Mouse (Mus musculus): ENCODE data around the gene Gm20388.

- no peak for TF ChIP-seq CTCF (IDR thresholded peaks at IDR 0.05; ENCODE audit: low read depth)
- no peak for TF ChIP-seq EP300 (IDR thresholded peaks at IDR 0.05; ENCODE audit: low read depth)
Observed at GRCm38 (mm10) chr8:124259925-124260324, 4349.3 kb downstream of the Gm20388 start.
